In genomic region chr19:32550446-32550845, GRCm38 (mm10) we compare ENCODE assay signal across 22 mouse cellular contexts. TPM values are rescaled to one million over a fixed set of nuclear protein-coding genes. Genes with fewer than 3 reads are reported as not detected.
DNase-seq lines count a peak whose midpoint lies in the region; ATAC-seq and TF ChIP-seq lines count a peak whose summit lies in the region.
"Had no signal": no experiment of that assay in that cellular context is flagged by ENCODE, and none has a peak within 500 bp of the region (broad histone marks: within the 10 kb centered on the region; RNA-seq: fewer than 3 reads in every experiment).

No protein-coding gene starts in this region.

- no peak for TF ChIP-seq CTCF in liver, postnatal 0 days (IDR thresholded peaks at IDR 0.05; ENCODE audit: low read depth)

- no peak overlapping the region for H3K4me2 ChIP-seq in embryonic facial prominence, embryonic 11.5 days (ENCODE audit: low read depth, low read length)
- H3K4me2 ChIP-seq in hindbrain, embryonic 13.5 days: no peak overlapping the region
- H3K4me2 ChIP-seq in hindbrain, embryonic 16.5 days (ENCODE audit: low read length): no peak overlapping the region
- H3K4me2 ChIP-seq in liver, postnatal 0 days (ENCODE audit: low read depth, low read length): no peak overlapping the region
- no peak overlapping the region for H3K4me2 ChIP-seq in liver, embryonic 12.5 days
- H3K4me2 ChIP-seq: forebrain, embryonic 12.5 days; limb, embryonic 12.5 days; liver, embryonic 15.5 days; midbrain, embryonic 12.5 days; neural tube, embryonic 15.5 days had no signal

- H3K9me3 ChIP-seq in embryonic facial prominence, embryonic 11.5 days (replicated peaks; ENCODE audit: control insufficient read depth, low read length): no peaks in the 10 kb centered on the region
- H3K9me3 ChIP-seq in embryonic facial prominence, embryonic 10.5 days: no peaks in the 10 kb centered on the region
- H3K9me3 ChIP-seq in hindbrain, embryonic 13.5 days: no peaks in the 10 kb centered on the region
- no peaks in the 10 kb centered on the region for H3K9me3 ChIP-seq in hindbrain, embryonic 16.5 days (ENCODE audit: control insufficient read depth, low read length)
- H3K9me3 ChIP-seq in liver, postnatal 0 days (ENCODE audit: low read length): no peaks in the 10 kb centered on the region
- no peaks in the 10 kb centered on the region for H3K9me3 ChIP-seq in liver, embryonic 12.5 days (replicated peaks)
- no peaks in the 10 kb centered on the region for H3K9me3 ChIP-seq in midbrain, embryonic 10.5 days (replicated peaks)
- H3K9me3 ChIP-seq: forebrain, embryonic 12.5 days; limb, embryonic 12.5 days; liver, embryonic 15.5 days; midbrain, embryonic 12.5 days; neural tube, embryonic 15.5 days had no signal

- no peak for TF ChIP-seq EP300 in liver, postnatal 0 days (IDR thresholded peaks at IDR 0.05; ENCODE audit: low read depth)

- H3K27ac ChIP-seq in embryonic facial prominence, embryonic 11.5 days (replicated peaks; ENCODE audit: low read depth, low read length): no peak overlapping the region
- no peak overlapping the region for H3K27ac ChIP-seq in embryonic facial prominence, embryonic 10.5 days (replicated peaks)
- no peak overlapping the region for H3K27ac ChIP-seq in hindbrain, embryonic 13.5 days
- H3K27ac ChIP-seq in hindbrain, embryonic 16.5 days (ENCODE audit: low read depth, low read length): no peak overlapping the region
- H3K27ac ChIP-seq in liver, postnatal 0 days (ENCODE audit: low read depth): peak overlapping the region; percentile 87
- no peak overlapping the region for H3K27ac ChIP-seq in liver, embryonic 12.5 days
- no peak overlapping the region for H3K27ac ChIP-seq in midbrain, embryonic 10.5 days (replicated peaks)
- H3K27ac ChIP-seq: forebrain, embryonic 12.5 days; limb, embryonic 12.5 days; liver, embryonic 15.5 days; midbrain, embryonic 12.5 days; neural tube, embryonic 15.5 days had no signal

- no peaks in the 10 kb centered on the region for H3K4me1 ChIP-seq in embryonic facial prominence, embryonic 11.5 days (ENCODE audit: control insufficient read depth, insufficient read depth, low read length)
- H3K4me1 ChIP-seq in embryonic facial prominence, embryonic 10.5 days: peaks cover 12% of the 10 kb centered on the region
- no peaks in the 10 kb centered on the region for H3K4me1 ChIP-seq in hindbrain, embryonic 13.5 days (replicated peaks)
- no peaks in the 10 kb centered on the region for H3K4me1 ChIP-seq in hindbrain, embryonic 16.5 days (ENCODE audit: control insufficient read depth, insufficient read depth, low read depth, low read length)
- H3K4me1 ChIP-seq in liver, postnatal 0 days (ENCODE audit: insufficient read depth): peaks cover 4% of the 10 kb centered on the region; the same call in 1 of the 2 replicates
- H3K4me1 ChIP-seq in liver, embryonic 12.5 days: no peaks in the 10 kb centered on the region
- H3K4me1 ChIP-seq in midbrain, embryonic 10.5 days: no peaks in the 10 kb centered on the region
- H3K4me1 ChIP-seq: liver, embryonic 15.5 days; neural tube, embryonic 15.5 days had no signal

- H3K9ac ChIP-seq in embryonic facial prominence, embryonic 11.5 days (replicated peaks; ENCODE audit: low read length): no peak overlapping the region
- peak overlapping the region; percentile 19; the same call in 1 of the 2 replicates for H3K9ac ChIP-seq in hindbrain, embryonic 13.5 days
- no peak overlapping the region for H3K9ac ChIP-seq in hindbrain, embryonic 16.5 days (ENCODE audit: low read depth, low read length)
- no peak overlapping the region for H3K9ac ChIP-seq in liver, postnatal 0 days (replicated peaks)
- H3K9ac ChIP-seq in liver, embryonic 12.5 days: no peak overlapping the region
- H3K9ac ChIP-seq: forebrain, embryonic 12.5 days; limb, embryonic 12.5 days; liver, embryonic 15.5 days; midbrain, embryonic 12.5 days; neural tube, embryonic 15.5 days had no signal

- no peak overlapping the region for H3K4me3 ChIP-seq in embryonic facial prominence, embryonic 11.5 days (ENCODE audit: low read depth, low read length)
- no peak overlapping the region for H3K4me3 ChIP-seq in embryonic facial prominence, embryonic 10.5 days
- no peak overlapping the region for H3K4me3 ChIP-seq in hindbrain, embryonic 13.5 days
- H3K4me3 ChIP-seq in hindbrain, embryonic 16.5 days (ENCODE audit: low read length): no peak overlapping the region
- H3K4me3 ChIP-seq in liver, postnatal 0 days (ENCODE audit: low read depth, low read length): no peak overlapping the region
- H3K4me3 ChIP-seq in liver, embryonic 12.5 days: no peak overlapping the region
- H3K4me3 ChIP-seq in midbrain, embryonic 10.5 days: no peak overlapping the region
- H3K4me3 ChIP-seq: forebrain, embryonic 12.5 days; limb, embryonic 12.5 days; liver, embryonic 15.5 days; midbrain, embryonic 12.5 days; neural tube, embryonic 15.5 days had no signal

- DNase-seq in embryonic facial prominence, embryonic 11.5 days (ENCODE audit: low spot score): peak; percentile 5
- DNase-seq in embryonic facial prominence, embryonic 10.5 days (ENCODE audit: low spot score): no peak
- DNase-seq in liver, postnatal 0 days: no peak
- no peak for DNase-seq in midbrain, embryonic 10.5 days (ENCODE audit: low spot score)
- no peak for DNase-seq in frontal cortex, adult 2 months (ENCODE audit: extremely low spot score in 1 of 2, low spot score in 1 of 2)
- DNase-seq: adrenal gland, postnatal 36 days; cerebellum, adult 9-11 months; kidney, adult 8-10 months; kidney, postnatal 25 days; layer of hippocampus, postnatal 36 days; right cerebral cortex, adult 18-20 months; right cerebral cortex, postnatal 4 days; thymus, adult 2 months had no signal

- no peaks in the 10 kb centered on the region for H3K27me3 ChIP-seq in embryonic facial prominence, embryonic 11.5 days (ENCODE audit: control insufficient read depth, insufficient read depth, low read length)
- no peaks in the 10 kb centered on the region for H3K27me3 ChIP-seq in embryonic facial prominence, embryonic 10.5 days (replicated peaks; ENCODE audit: low read depth, poor library complexity, severe bottlenecking)
- H3K27me3 ChIP-seq in hindbrain, embryonic 13.5 days: no peaks in the 10 kb centered on the region
- H3K27me3 ChIP-seq in hindbrain, embryonic 16.5 days (replicated peaks; ENCODE audit: control insufficient read depth, insufficient read depth, low read length): no peaks in the 10 kb centered on the region
- H3K27me3 ChIP-seq in liver, postnatal 0 days (ENCODE audit: insufficient read depth, low read length): no peaks in the 10 kb centered on the region
- H3K27me3 ChIP-seq in liver, embryonic 12.5 days (replicated peaks): no peaks in the 10 kb centered on the region
- H3K27me3 ChIP-seq in midbrain, embryonic 10.5 days (ENCODE audit: low read depth, poor library complexity, severe bottlenecking): no peaks in the 10 kb centered on the region
- H3K27me3 ChIP-seq: forebrain, embryonic 12.5 days; limb, embryonic 12.5 days; liver, embryonic 15.5 days; midbrain, embryonic 12.5 days; neural tube, embryonic 15.5 days had no signal

- 52% methylated on average over 5 of the region's 5 CpGs for WGBS in embryonic facial prominence, embryonic 11.5 days
- WGBS in embryonic facial prominence, embryonic 10.5 days: 66% methylated on average over 5 of the region's 5 CpGs
- WGBS in hindbrain, embryonic 13.5 days: 69% methylated on average over 5 of the region's 5 CpGs
- WGBS in hindbrain, embryonic 16.5 days: 69% methylated on average over 5 of the region's 5 CpGs
- WGBS in liver, postnatal 0 days (ENCODE audit: insufficient replicate concordance): 58% methylated on average over 5 of the region's 5 CpGs
- 59% methylated on average over 5 of the region's 5 CpGs for WGBS in liver, embryonic 12.5 days (ENCODE audit: insufficient replicate concordance)
- 82% methylated on average over 5 of the region's 5 CpGs for WGBS in midbrain, embryonic 10.5 days

- no peak for ATAC-seq in embryonic facial prominence, embryonic 11.5 days (replicated peaks; ENCODE audit: insufficient number of reproducible peaks, low FRiP score, low TSS enrichment, low read depth)
- ATAC-seq in hindbrain, embryonic 13.5 days (ENCODE audit: low FRiP score): no peak
- ATAC-seq in hindbrain, embryonic 16.5 days: no peak
- ATAC-seq in liver, postnatal 0 days: peak; percentile 69
- ATAC-seq in liver, embryonic 12.5 days: no peak
- ATAC-seq: lung, postnatal 0 days had no signal

- no peaks in the 10 kb centered on the region for H3K36me3 ChIP-seq in embryonic facial prominence, embryonic 11.5 days (replicated peaks; ENCODE audit: control insufficient read depth, insufficient read depth, low read depth, low read length)
- H3K36me3 ChIP-seq in embryonic facial prominence, embryonic 10.5 days (replicated peaks): no peaks in the 10 kb centered on the region
- no peaks in the 10 kb centered on the region for H3K36me3 ChIP-seq in hindbrain, embryonic 13.5 days
- no peaks in the 10 kb centered on the region for H3K36me3 ChIP-seq in hindbrain, embryonic 16.5 days (ENCODE audit: control insufficient read depth, insufficient read depth, low read length)
- no peaks in the 10 kb centered on the region for H3K36me3 ChIP-seq in liver, postnatal 0 days (replicated peaks; ENCODE audit: insufficient read depth, low read length)
- H3K36me3 ChIP-seq in liver, embryonic 12.5 days: no peaks in the 10 kb centered on the region
- no peaks in the 10 kb centered on the region for H3K36me3 ChIP-seq in midbrain, embryonic 10.5 days
- H3K36me3 ChIP-seq: forebrain, embryonic 12.5 days; limb, embryonic 12.5 days; liver, embryonic 15.5 days; midbrain, embryonic 12.5 days; neural tube, embryonic 15.5 days had no signal

RNA-seq across cellular contexts. Expression of gene Papss2, which starts 45.1 kb away (rescaled TPM):
- 5.5 and 8.2 TPM in 2 replicates for polyA plus RNA-seq in embryonic facial prominence, embryonic 11.5 days (2014; fragmentation: Nextera tagmentation; extraction: Ambion mirVana)
- polyA plus RNA-seq in embryonic facial prominence, embryonic 10.5 days (2016; fragmentation: Nextera tagmentation; extraction: Ambion mirVana): 1.6 and 3.1 TPM in 2 replicates
- polyA plus RNA-seq in hindbrain, embryonic 13.5 days (2015; fragmentation: Nextera tagmentation; extraction: Ambion mirVana): 1.1 and 1.2 TPM in 2 replicates
- polyA plus RNA-seq in hindbrain, embryonic 16.5 days (2015; fragmentation: Nextera tagmentation; extraction: Ambion mirVana): 1.7 and 2.3 TPM in 2 replicates
- polyA plus RNA-seq in liver, postnatal 0 days (2015; fragmentation: Nextera tagmentation; extraction: Ambion mirVana): 29.6 and 35.5 TPM in 2 replicates
- 2.0 and 3.1 TPM in 2 replicates for polyA plus RNA-seq in liver, embryonic 12.5 days (2016; fragmentation: Nextera tagmentation; extraction: Ambion mirVana)
- 0.68 and 1.7 TPM in 2 replicates for polyA plus RNA-seq in midbrain, embryonic 10.5 days (2016; fragmentation: Nextera tagmentation; extraction: Ambion mirVana)
- polyA plus RNA-seq in frontal cortex, adult 2 months (2012; rRNA removed): 9.6 and 10.0 TPM in 2 replicates
